Mouse (Mus musculus): Measurements from ENCODE around the gene Gm21304.
"Not testable (repeated sequence)": the region's sequence is repeated elsewhere in the genome, so short reads cannot be mapped to it uniquely, and the experiment has no call there.

Gene Gm21304

GRCm38 (mm10) chr10:104168215-104168614 is at the start of gene Gm21304:
Gm21304 (plus strand) TSS chr10:104168515.
- not testable (repeated sequence) for DNase-seq (ENCODE audit: low spot score)

- not testable (repeated sequence) for DNase-seq (ENCODE audit: low spot score)
Measured at GRCm38 (mm10) chr10:104142687-104143086, 25.6 kb upstream of the Gm21304 start, which contains the start of gene Gm21293. Gm21293 (plus strand) TSS chr10:104142987.

- not testable (repeated sequence) for DNase-seq (ENCODE audit: low spot score)
Measured at GRCm38 (mm10) chr10:104151197-104151596, 17.1 kb upstream of the Gm21304 start, which contains the start of gene Gm6763. Gm6763 (plus strand) TSS chr10:104151497.

GRCm38 (mm10) chr10:104159706-104160105 is 8.6 kb upstream of the Gm21304 start, which contains the start of gene Gm8764:
Gm8764 (plus strand) TSS chr10:104160006.
- not testable (repeated sequence) for DNase-seq (ENCODE audit: low spot score)

- DNase-seq (ENCODE audit: low spot score): not testable (repeated sequence)
Measured at GRCm38 (mm10) chr10:104176724-104177123, 8.4 kb downstream of the Gm21304 start, which contains the start of gene Gm21312. Gm21312 (plus strand) TSS chr10:104177024.

- DNase-seq (ENCODE audit: low spot score): not testable (repeated sequence)
Measured at GRCm38 (mm10) chr10:104185233-104185632, 16.9 kb downstream of the Gm21304 start, which contains the start of gene Gm20765. Gm20765 (plus strand) TSS chr10:104185533.

GRCm38 (mm10) chr10:104193742-104194141 is 25.4 kb downstream of the Gm21304 start, which contains the start of gene Gm4340:
Gm4340 (plus strand) TSS chr10:104194042.
- not testable (repeated sequence) for DNase-seq (ENCODE audit: low spot score)

GRCm38 (mm10) chr10:104209655-104210054 is 41.3 kb downstream of the Gm21304 start:
- DNase-seq (ENCODE audit: low spot score): no peak

- no peak for DNase-seq (ENCODE audit: low spot score)
Measured at GRCm38 (mm10) chr10:104210268-104210990, 42.1 kb downstream of the Gm21304 start.

GRCm38 (mm10) chr10:104214527-104214926 is 46.2 kb downstream of the Gm21304 start:
- DNase-seq (ENCODE audit: low spot score): no peak

Measured in urinary bladder, postnatal 25 days (tissue).